Comparison of ENCODE assay signal across 10 mouse cellular contexts in genomic region chr7:28969672-28970394, GRCm38 (mm10). TPM values are rescaled to one million over a fixed set of nuclear protein-coding genes. Genes with fewer than 3 reads are reported as not detected.
DNase-seq lines count a peak whose midpoint lies in the region; ATAC-seq and TF ChIP-seq lines count a peak whose summit lies in the region.
"Had no signal": no experiment of that assay in that cellular context is flagged by ENCODE, and none has a peak within 500 bp of the region (broad histone marks: within the 10 kb centered on the region; RNA-seq: fewer than 3 reads in every experiment).

No protein-coding gene starts in this region.

- no peak for TF ChIP-seq CTCF in small intestine, adult 2 months (IDR thresholded peaks at IDR 0.05; ENCODE audit: extremely low read depth, insufficient read length, insufficient replicate concordance, low read depth, low read length)

- ATAC-seq in liver, embryonic 13.5 days (ENCODE audit: low read depth) = no peak
- no peak for ATAC-seq in liver, embryonic 12.5 days
- ATAC-seq in kidney, embryonic 16.5 days (ENCODE audit: low FRiP score, low TSS enrichment) = peak; percentile 72

- WGBS in liver, embryonic 13.5 days (ENCODE audit: insufficient replicate concordance) = 74% methylated on average over 12 of the region's 12 CpGs
- WGBS in liver, embryonic 12.5 days (ENCODE audit: insufficient replicate concordance) = 75% methylated on average over 12 of the region's 12 CpGs
- 23% methylated on average over 12 of the region's 12 CpGs for WGBS in kidney, embryonic 16.5 days
- WGBS in small intestine, adult 2 months = 18% methylated on average over 12 of the region's 12 CpGs

- peak; percentile 15; the same call in 1 of the 2 replicates for TF ChIP-seq POLR2A in small intestine, adult 2 months (IDR thresholded peaks at IDR 0.05; ENCODE audit: low read depth, low read length)

- H3K9ac ChIP-seq in liver, embryonic 13.5 days = no peak overlapping the region
- H3K9ac ChIP-seq in liver, embryonic 12.5 days = no peak overlapping the region
- no peak overlapping the region; the same call in 1 of the 2 replicates for H3K9ac ChIP-seq in kidney, embryonic 16.5 days (replicated peaks; ENCODE audit: low read length)
- H3K9ac ChIP-seq: hindbrain, embryonic 15.5 days; liver, embryonic 14.5 days had no signal

- peaks cover 47% of the 10 kb centered on the region for H3K36me3 ChIP-seq in liver, embryonic 13.5 days
- peaks cover 48% of the 10 kb centered on the region for H3K36me3 ChIP-seq in liver, embryonic 12.5 days
- H3K36me3 ChIP-seq in kidney, embryonic 16.5 days (ENCODE audit: insufficient read depth, low read length) = peaks cover 33% of the 10 kb centered on the region
- H3K36me3 ChIP-seq in small intestine, adult 2 months (ENCODE audit: control insufficient read depth, insufficient read depth, low read length) = peaks cover 11% of the 10 kb centered on the region

- H3K27ac ChIP-seq in liver, embryonic 13.5 days = peak overlapping the region; percentile 29; the same call in 1 of the 2 replicates
- no peak overlapping the region for H3K27ac ChIP-seq in liver, embryonic 12.5 days
- H3K27ac ChIP-seq in brown adipose tissue, adult 24 weeks (replicated peaks; ENCODE audit: low read depth, low read length) = peak overlapping the region; percentile 73
- H3K27ac ChIP-seq in kidney, embryonic 16.5 days (ENCODE audit: low read length) = peak overlapping the region; percentile 75
- H3K27ac ChIP-seq in small intestine, adult 2 months (ENCODE audit: insufficient read depth, low read depth, low read length) = peak overlapping the region; percentile 97
- H3K27ac ChIP-seq: hindbrain, embryonic 15.5 days; liver, embryonic 14.5 days had no signal

- no peak overlapping the region for H3K4me2 ChIP-seq in liver, embryonic 13.5 days
- H3K4me2 ChIP-seq in liver, embryonic 12.5 days = no peak overlapping the region
- no peak overlapping the region for H3K4me2 ChIP-seq in kidney, embryonic 16.5 days (replicated peaks; ENCODE audit: low read depth, low read length)
- H3K4me2 ChIP-seq: hindbrain, embryonic 15.5 days had no signal

- DNase-seq in liver, embryonic 13.5 days = no peak
- DNase-seq in ovary, postnatal 36 days (ENCODE audit: low spot score) = no peak
- DNase-seq in left cerebral cortex, adult 11 months (ENCODE audit: low spot score) = no peak
- DNase-seq in layer of hippocampus, adult 9-11 months = no peak

- H3K4me3 ChIP-seq in liver, embryonic 13.5 days (replicated peaks) = no peak overlapping the region
- no peak overlapping the region for H3K4me3 ChIP-seq in liver, embryonic 12.5 days
- H3K4me3 ChIP-seq in brown adipose tissue, adult 24 weeks (ENCODE audit: insufficient read depth, low read depth, low read length) = no peak overlapping the region
- no peak overlapping the region for H3K4me3 ChIP-seq in kidney, embryonic 16.5 days (ENCODE audit: low read length)
- H3K4me3 ChIP-seq in small intestine, adult 2 months (ENCODE audit: low read depth, low read length) = no peak overlapping the region
- H3K4me3 ChIP-seq: hindbrain, embryonic 15.5 days had no signal

- H3K9me3 ChIP-seq in liver, embryonic 13.5 days (replicated peaks) = no peaks in the 10 kb centered on the region
- no peaks in the 10 kb centered on the region for H3K9me3 ChIP-seq in liver, embryonic 12.5 days (replicated peaks)
- H3K9me3 ChIP-seq in kidney, embryonic 16.5 days (ENCODE audit: low read length) = no peaks in the 10 kb centered on the region
- H3K9me3 ChIP-seq: hindbrain, embryonic 15.5 days had no signal

- H3K27me3 ChIP-seq in liver, embryonic 13.5 days = no peaks in the 10 kb centered on the region
- no peaks in the 10 kb centered on the region for H3K27me3 ChIP-seq in liver, embryonic 12.5 days (replicated peaks)
- no peaks in the 10 kb centered on the region for H3K27me3 ChIP-seq in kidney, embryonic 16.5 days (ENCODE audit: insufficient read depth, low read length)
- H3K27me3 ChIP-seq in small intestine, adult 2 months (ENCODE audit: control insufficient read depth, insufficient read depth, low read length) = no peaks in the 10 kb centered on the region
- H3K27me3 ChIP-seq: hindbrain, embryonic 15.5 days had no signal

- peaks cover 28% of the 10 kb centered on the region for H3K4me1 ChIP-seq in liver, embryonic 13.5 days (replicated peaks)
- H3K4me1 ChIP-seq in liver, embryonic 12.5 days = peaks cover 27% of the 10 kb centered on the region
- peaks cover 20% of the 10 kb centered on the region for H3K4me1 ChIP-seq in brown adipose tissue, adult 24 weeks (ENCODE audit: control insufficient read depth, insufficient read depth, insufficient read length, low read length)
- peaks cover 12% of the 10 kb centered on the region; the same call in 1 of the 2 replicates for H3K4me1 ChIP-seq in kidney, embryonic 16.5 days (ENCODE audit: insufficient read depth, low read length)
- peaks cover 27% of the 10 kb centered on the region for H3K4me1 ChIP-seq in small intestine, adult 2 months (ENCODE audit: control insufficient read depth, insufficient read depth, insufficient read length, low read length)
- H3K4me1 ChIP-seq: hindbrain, embryonic 15.5 days had no signal

RNA-seq across cellular contexts. Expression of gene Actn4, which starts 7.7 kb away (rescaled TPM):
- 116 and 131 TPM in 2 replicates for polyA plus RNA-seq in liver, embryonic 13.5 days (2015; fragmentation: Nextera tagmentation; extraction: Ambion mirVana)
- polyA plus RNA-seq in liver, embryonic 12.5 days (2016; fragmentation: Nextera tagmentation; extraction: Ambion mirVana) = 165 and 166 TPM in 2 replicates
- 122 and 135 TPM in 2 replicates for polyA plus RNA-seq in brown adipose tissue, adult 24 weeks (2012; ENCODE audit: insufficient read depth, insufficient read length, missing spikeins)
- 360 and 374 TPM in 2 replicates for polyA plus RNA-seq in kidney, embryonic 16.5 days (2015; fragmentation: Nextera tagmentation; extraction: Ambion mirVana)
- polyA plus RNA-seq in small intestine, adult 2 months (2012; rRNA removed) = 506 and 1,069 TPM in 2 replicates

RNA-seq across cellular contexts. Expression of gene Eif3k, which starts 11.8 kb away (rescaled TPM):
- polyA plus RNA-seq in liver, embryonic 13.5 days (2015; fragmentation: Nextera tagmentation; extraction: Ambion mirVana) = 294 and 308 TPM in 2 replicates
- 325 and 336 TPM in 2 replicates for polyA plus RNA-seq in liver, embryonic 12.5 days (2016; fragmentation: Nextera tagmentation; extraction: Ambion mirVana)
- 165 and 216 TPM in 2 replicates for polyA plus RNA-seq in brown adipose tissue, adult 24 weeks (2012; ENCODE audit: insufficient read depth, insufficient read length, missing spikeins)
- 406 and 407 TPM in 2 replicates for polyA plus RNA-seq in kidney, embryonic 16.5 days (2015; fragmentation: Nextera tagmentation; extraction: Ambion mirVana)
- 135 and 169 TPM in 2 replicates for polyA plus RNA-seq in small intestine, adult 2 months (2012; rRNA removed)

RNA-seq across cellular contexts. Expression of gene Map4k1, which starts 12.0 kb away (rescaled TPM):
- polyA plus RNA-seq in liver, embryonic 13.5 days (2015; fragmentation: Nextera tagmentation; extraction: Ambion mirVana) = 27.4 and 29.1 TPM in 2 replicates
- 33.3 and 35.0 TPM in 2 replicates for polyA plus RNA-seq in liver, embryonic 12.5 days (2016; fragmentation: Nextera tagmentation; extraction: Ambion mirVana)
- 0.63 and 1.4 TPM in 2 replicates for polyA plus RNA-seq in brown adipose tissue, adult 24 weeks (2012; ENCODE audit: insufficient read depth, insufficient read length, missing spikeins)
- polyA plus RNA-seq in kidney, embryonic 16.5 days (2015; fragmentation: Nextera tagmentation; extraction: Ambion mirVana) = 9.7 and 10.1 TPM in 2 replicates
- polyA plus RNA-seq in small intestine, adult 2 months (2012; rRNA removed) = 11.1 and 21.3 TPM in 2 replicates
